8 mouse cellular contexts compared by ENCODE assay signal in the genomic region with DNA sequence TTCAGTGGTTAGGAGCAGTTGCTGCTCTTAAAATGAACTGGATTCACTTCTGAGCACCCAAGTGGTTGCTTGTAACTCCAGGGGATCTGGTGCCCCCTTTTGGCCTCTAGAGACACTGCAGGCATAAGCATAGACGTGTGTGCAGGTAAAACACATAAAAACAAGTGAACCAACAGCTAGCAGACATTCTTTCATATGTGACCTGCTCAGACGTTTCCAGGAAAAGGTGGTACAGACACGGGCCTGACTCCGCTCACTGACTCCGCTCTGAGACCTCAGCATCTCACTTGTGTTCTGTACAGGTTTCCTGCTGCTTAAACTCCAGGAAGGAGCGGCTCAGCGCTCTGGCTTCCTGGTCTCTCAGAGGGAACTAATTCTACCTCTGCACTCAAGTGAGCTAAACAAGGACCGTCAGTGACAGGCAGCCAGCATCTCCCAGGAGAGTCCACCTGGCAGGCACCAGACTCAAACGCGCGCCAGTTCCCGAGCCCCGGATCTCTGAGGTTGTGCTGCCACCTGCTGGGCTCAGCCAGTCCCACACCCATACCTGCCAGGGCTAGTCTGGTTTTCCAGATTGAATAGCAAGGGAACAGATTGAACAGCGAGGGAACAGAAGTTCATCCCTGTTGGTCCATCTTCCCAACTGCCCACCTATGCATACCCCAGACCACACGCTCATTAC. TPM values are rescaled to one million over a fixed set of nuclear protein-coding genes. Genes with fewer than 3 reads are reported as not detected.
DNase-seq lines count a peak whose midpoint lies in the region; ATAC-seq lines count a peak whose summit lies in the region.

No protein-coding gene starts in this region.

- no peaks in the 10 kb centered on the region for H3K9me3 ChIP-seq in embryonic facial prominence, embryonic 14.5 days (ENCODE audit: control insufficient read depth, low read length)
- no peaks in the 10 kb centered on the region for H3K9me3 ChIP-seq in kidney, embryonic 14.5 days (ENCODE audit: control insufficient read depth, low read length)

- peak overlapping the region; percentile 66 for H3K4me2 ChIP-seq in embryonic facial prominence, embryonic 14.5 days (ENCODE audit: low read depth, low read length)
- peak overlapping the region; percentile 62 for H3K4me2 ChIP-seq in kidney, embryonic 14.5 days (replicated peaks; ENCODE audit: low read depth, low read length)

- peak; percentile 90 for ATAC-seq in embryonic facial prominence, embryonic 14.5 days (ENCODE audit: low read depth)
- peak; percentile 83 for ATAC-seq in kidney, embryonic 14.5 days (ENCODE audit: low FRiP score, low TSS enrichment)
- ATAC-seq in monocyte, adult 5-6 weeks (replicated peaks; ENCODE audit: insufficient number of reproducible peaks, low FRiP score, low TSS enrichment, poor library complexity, severe bottlenecking), result peak; percentile 95

- no peaks in the 10 kb centered on the region for H3K4me1 ChIP-seq in embryonic facial prominence, embryonic 14.5 days (ENCODE audit: control insufficient read depth, insufficient read depth, low read length)
- H3K4me1 ChIP-seq in kidney, embryonic 14.5 days (ENCODE audit: control insufficient read depth, insufficient read depth, low read length), result no peaks in the 10 kb centered on the region

- no peak overlapping the region for H3K27ac ChIP-seq in embryonic facial prominence, embryonic 14.5 days (replicated peaks; ENCODE audit: low read depth, low read length)
- H3K27ac ChIP-seq in kidney, embryonic 14.5 days (ENCODE audit: low read depth, low read length), result no peak overlapping the region

- H3K36me3 ChIP-seq in embryonic facial prominence, embryonic 14.5 days (ENCODE audit: control insufficient read depth, insufficient read depth, low read length), result peaks cover 17% of the 10 kb centered on the region; the same call in 1 of the 2 replicates
- H3K36me3 ChIP-seq in kidney, embryonic 14.5 days (ENCODE audit: control insufficient read depth, insufficient read depth, low read length), result peaks cover 6% of the 10 kb centered on the region; the same call in 1 of the 2 replicates

- peak overlapping the region; percentile 45; the same call in 1 of the 2 replicates for H3K9ac ChIP-seq in embryonic facial prominence, embryonic 14.5 days (ENCODE audit: low read depth, low read length)
- no peak overlapping the region for H3K9ac ChIP-seq in kidney, embryonic 14.5 days (ENCODE audit: low read depth, low read length)

- H3K27me3 ChIP-seq in embryonic facial prominence, embryonic 14.5 days (replicated peaks; ENCODE audit: control insufficient read depth, insufficient read depth, low read length), result no peaks in the 10 kb centered on the region
- no peaks in the 10 kb centered on the region for H3K27me3 ChIP-seq in kidney, embryonic 14.5 days (ENCODE audit: control insufficient read depth, insufficient read depth, low read length)

- 7% methylated on average over 15 of the region's 15 CpGs for WGBS in embryonic facial prominence, embryonic 14.5 days
- 9% methylated on average over 15 of the region's 15 CpGs for WGBS in kidney, embryonic 14.5 days

- H3K4me3 ChIP-seq in embryonic facial prominence, embryonic 14.5 days (ENCODE audit: low read depth, low read length), result peak overlapping the region; percentile 32
- H3K4me3 ChIP-seq in kidney, embryonic 14.5 days (ENCODE audit: low read length), result peak overlapping the region; percentile 21; the same call in 1 of the 2 replicates

- DNase-seq in 3134 (ENCODE audit: extremely low read depth, insufficient read length, low spot score), result peak; percentile 69
- DNase-seq in adrenal gland, postnatal 4 days (ENCODE audit: low spot score in 2 of 2), result peak; percentile 62 to 76
- peak; percentile 84 for DNase-seq in embryonic facial prominence, embryonic 14.5 days (ENCODE audit: low spot score)
- peak; percentile 62 to 77 for DNase-seq in heart, adult 9 months (ENCODE audit: low spot score in 2 of 2)
- DNase-seq in liver, result peak; percentile 89
- DNase-seq in spleen, postnatal 36 days (ENCODE audit: low spot score in 2 of 2), result peak; percentile 72 to 78

RNA-seq across cellular contexts. Expression of gene Gm14137, which starts 14.9 kb away (rescaled TPM):
- total RNA-seq in adrenal gland, postnatal 4 days (2021), result under 1 TPM; 0.25 to 0.34 TPM
- polyA plus RNA-seq in embryonic facial prominence, embryonic 14.5 days (2014; fragmentation: Nextera tagmentation; extraction: Ambion mirVana), result 0.48 and 1.1 TPM in 2 replicates
- 0.31 and 0.43 TPM in 2 replicates for polyA plus RNA-seq in kidney, embryonic 14.5 days (2014; fragmentation: Nextera tagmentation; extraction: Ambion mirVana)
- 0.43 to 0.97 TPM in 2 of 3 replicates, not detected in the other for total RNA-seq in monocyte, adult 5-6 weeks (2017)

RNA-seq across cellular contexts. Expression of gene Zfyve19, which starts 19.2 kb away (rescaled TPM):
- 10 to 100 TPM; 38.8 to 43.2 TPM for total RNA-seq in adrenal gland, postnatal 4 days (2021)
- polyA plus RNA-seq in embryonic facial prominence, embryonic 14.5 days (2014; fragmentation: Nextera tagmentation; extraction: Ambion mirVana), result 41.0 and 43.0 TPM in 2 replicates
- polyA plus RNA-seq in kidney, embryonic 14.5 days (2014; fragmentation: Nextera tagmentation; extraction: Ambion mirVana), result 47.9 and 49.1 TPM in 2 replicates
- total RNA-seq in monocyte, adult 5-6 weeks (2017), result 8.2 to 38.8 TPM (median 16.5 TPM) in 3 replicates

RNA-seq across cellular contexts. Expression of gene Dnajc17, which starts 19.4 kb away (rescaled TPM):
- 10 to 100 TPM; 24.4 to 26.0 TPM for total RNA-seq in adrenal gland, postnatal 4 days (2021)
- polyA plus RNA-seq in embryonic facial prominence, embryonic 14.5 days (2014; fragmentation: Nextera tagmentation; extraction: Ambion mirVana), result 15.7 and 19.8 TPM in 2 replicates
- polyA plus RNA-seq in kidney, embryonic 14.5 days (2014; fragmentation: Nextera tagmentation; extraction: Ambion mirVana), result 21.4 and 24.5 TPM in 2 replicates
- total RNA-seq in monocyte, adult 5-6 weeks (2017), result 35.4 to 53.6 TPM (median 46.3 TPM) in 3 replicates

RNA-seq across cellular contexts. Expression of gene Gchfr, which starts 21.6 kb away (rescaled TPM):
- total RNA-seq in adrenal gland, postnatal 4 days (2021), result 10 to 100 TPM in 1 of 2 experiments, 1 to 10 TPM in 1; 7.2 to 16.8 TPM
- polyA plus RNA-seq in embryonic facial prominence, embryonic 14.5 days (2014; fragmentation: Nextera tagmentation; extraction: Ambion mirVana), result 8.4 and 11.2 TPM in 2 replicates
- polyA plus RNA-seq in kidney, embryonic 14.5 days (2014; fragmentation: Nextera tagmentation; extraction: Ambion mirVana), result 35.5 and 41.7 TPM in 2 replicates
- total RNA-seq in monocyte, adult 5-6 weeks (2017), result 3.9 TPM in 1 of 3 replicates, not detected in the others

RNA-seq across cellular contexts. Expression of gene Rmdn3, which starts 32.3 kb away (rescaled TPM):
- 10 to 100 TPM; 40.5 to 42.5 TPM for total RNA-seq in adrenal gland, postnatal 4 days (2021)
- 34.8 and 37.5 TPM in 2 replicates for polyA plus RNA-seq in embryonic facial prominence, embryonic 14.5 days (2014; fragmentation: Nextera tagmentation; extraction: Ambion mirVana)
- 35.8 and 41.9 TPM in 2 replicates for polyA plus RNA-seq in kidney, embryonic 14.5 days (2014; fragmentation: Nextera tagmentation; extraction: Ambion mirVana)
- 22.5 to 29.1 TPM (median 25.2 TPM) in 3 replicates for total RNA-seq in monocyte, adult 5-6 weeks (2017)
